Mouse (Mus musculus) gastrocnemius, postnatal 4 days (tissue): ENCODE measurements at regions not wholly inside any gene's neighbourhood (a gene's known extent, or its start where the extent isn't known, plus 50 kb on each side); places are given as distances from the start of the nearest gene placed in this dataset.

Experiments used
- DNase-seq, 2 experiments: peaks; one replicate each; pipeline ENCODE4 v3.0.0; 2021 to 2022; ENCODE audit warnings: low spot score in 2 of 2, mixed read lengths in 2 of 2

GRCm38 (mm10) chr6:93488441-93488955 is 545.2 kb upstream of the Adamts9 start:
- DNase-seq: no peak

- no peak for DNase-seq
These were observed 535.2 kb upstream of the Adamts9 start for GRCm38 (mm10) chr6:93478521-93478920.

- DNase-seq: no peak
These were observed 531.7 kb upstream of the Adamts9 start for GRCm38 (mm10) chr6:93474981-93475380.

GRCm38 (mm10) chr6:93467867-93468266 is 524.6 kb upstream of the Adamts9 start:
- no peak for DNase-seq

GRCm38 (mm10) chr6:93462861-93463260 is 519.6 kb upstream of the Adamts9 start:
- DNase-seq: no peak

GRCm38 (mm10) chr6:93461374-93461773 is 518.1 kb upstream of the Adamts9 start:
- no peak for DNase-seq

- no peak for DNase-seq
These were observed 514.3 kb upstream of the Adamts9 start for GRCm38 (mm10) chr6:93457613-93458012.

- no peak for DNase-seq
These were observed 513.2 kb upstream of the Adamts9 start for GRCm38 (mm10) chr6:93456383-93457033.

GRCm38 (mm10) chr6:93445568-93445967 is 502.3 kb upstream of the Adamts9 start:
- DNase-seq: peak; percentile 47 to 65

GRCm38 (mm10) chr6:93445124-93445523 is 501.8 kb upstream of the Adamts9 start:
- DNase-seq: peak in 1 of 2 experiments; percentile 19

GRCm38 (mm10) chr6:93443766-93444557 is 500.7 kb upstream of the Adamts9 start:
- peak in 1 of 2 experiments; percentile 9 for DNase-seq

- no peak for DNase-seq
These were observed 490.2 kb upstream of the Adamts9 start for GRCm38 (mm10) chr6:93433446-93433845.

GRCm38 (mm10) chr6:93426141-93426540 is 482.8 kb upstream of the Adamts9 start:
- no peak for DNase-seq

GRCm38 (mm10) chr6:93422906-93423305 is 479.6 kb upstream of the Adamts9 start:
- DNase-seq: no peak

GRCm38 (mm10) chr6:93422253-93422652 is 479.0 kb upstream of the Adamts9 start:
- no peak for DNase-seq

- no peak for DNase-seq
These were observed 474.3 kb upstream of the Adamts9 start for GRCm38 (mm10) chr6:93417625-93418024.

- DNase-seq: no peak
These were observed 472.7 kb upstream of the Adamts9 start for GRCm38 (mm10) chr6:93416006-93416405.

GRCm38 (mm10) chr6:93411077-93411452 is 467.8 kb upstream of the Adamts9 start:
- DNase-seq: no peak

GRCm38 (mm10) chr6:93410416-93411076 is 467.3 kb upstream of the Adamts9 start:
- DNase-seq: no peak

- DNase-seq: no peak
These were observed 455.3 kb upstream of the Adamts9 start for GRCm38 (mm10) chr6:93398551-93398950.

- no peak for DNase-seq
These were observed 453.8 kb upstream of the Adamts9 start for GRCm38 (mm10) chr6:93397074-93397473.

GRCm38 (mm10) chr6:93395952-93396351 is 452.7 kb upstream of the Adamts9 start:
- DNase-seq: no peak
